Mouse (Mus musculus) stomach, postnatal 0 days (tissue): ENCODE measurements around the gene Elmod3. TPM values are rescaled to one million over a fixed set of nuclear protein-coding genes. Genes with fewer than 3 reads are reported as not detected.

Experiments
- ATAC-seq: fragments of 200-750 bp; cut with Nextera tagmentation; 2 replicates; pipeline ENCODE4 v1.8.0; 2017; ENCODE audit not compliant: low FRiP score, low TSS enrichment
- DNase-seq: peaks from one replicate; pipeline ENCODE4 v3.0.0-alpha.2; 2016; ENCODE audit warnings: low spot score
- H3K27ac ChIP-seq: fragments of 300-500 bp; sonication (generic); replicated peaks from 2 replicates; pipeline ENCODE4 v1.5.1; 2014; ENCODE audit warnings: mild to moderate bottlenecking, control low read depth
- H3K27me3 ChIP-seq: fragments of 300-500 bp; sonication (generic); 2 replicates; pipeline ENCODE4 v1.6.1; 2014; ENCODE audit warnings: low read length; ENCODE audit not compliant: control insufficient read depth, insufficient read depth
- H3K36me3 ChIP-seq: fragments of 300-500 bp; sonication (generic); 2 replicates; pipeline ENCODE4 v1.6.1; 2014; ENCODE audit warnings: low read length, mixed read lengths; ENCODE audit not compliant: control insufficient read depth, insufficient read depth
- H3K4me1 ChIP-seq: fragments of 300-500 bp; sonication (generic); replicated peaks from 2 replicates; pipeline ENCODE4 v1.6.1; 2014; ENCODE audit warnings: antibody characterized with exemption; ENCODE audit not compliant: control insufficient read depth, insufficient read depth
- H3K4me2 ChIP-seq: fragments of 300-500 bp; sonication (generic); replicated peaks from 2 replicates; pipeline ENCODE4 v1.6.1; 2014; ENCODE audit warnings: low read depth, mild to moderate bottlenecking, control low read depth, moderate library complexity
- H3K4me3 ChIP-seq: fragments of 300-500 bp; sonication (generic); 2 replicates; pipeline ENCODE4 v1.5.1; 2014; ENCODE audit warnings: low read depth, low read length, control low read depth
- H3K9ac ChIP-seq: fragments of 300-500 bp; sonication (generic); 2 replicates; pipeline ENCODE4 v1.6.1; 2014; ENCODE audit warnings: mild to moderate bottlenecking, low read length, control low read depth, mixed read lengths
- H3K9me3 ChIP-seq: fragments of 300-500 bp; sonication (generic); 2 replicates; pipeline ENCODE4 v1.6.1; 2016; ENCODE audit warnings: low read length; ENCODE audit not compliant: control insufficient read depth
- CTCF ChIP-seq: IDR thresholded peaks from 2 replicates; pipeline ENCODE4 v1.5.1; 2016; ENCODE audit warnings: antibody characterized with exemption, low read depth, mild to moderate bottlenecking, moderate library complexity
- EP300 ChIP-seq: optimal IDR thresholded peaks from 2 replicates; pipeline ENCODE3; 2016; ENCODE audit warnings: antibody characterized with exemption
- WGBS: fragments of 180-500 bp; shearing (Covaris S2); extraction: QIAGEN DNeasy Blood & Tissue Kit; methylation state at CpG from one replicate; pipeline ENCODE4 v1.1.7; 2014; 5-methylcytosine and 5-hydroxymethylcytosine counted together
- polyA plus RNA-seq: library from polyadenylated mRNA; unstranded; fragments of >200 nt; fragmentation: Nextera tagmentation; extraction: Ambion mirVana; gene quantifications from 2 replicates; pipeline ENCODE4 v1.2.1, GENCODE M21; 2015

Gene Elmod3
- polyA plus RNA-seq, 1 experiment from 2014 or later: 13.3 TPM

- 0 out of 2 replicates have a peak, but pooled peaks cover 4% of the 10 kb centered on the region for H3K4me1 ChIP-seq
- H3K9ac ChIP-seq: peak overlapping the region; percentile 68
- ATAC-seq (peak; percentile 32), DNase-seq (no peak)
- H3K9me3 ChIP-seq: no peaks in the 10 kb centered on the region
- H3K27ac ChIP-seq: peak overlapping the region; percentile 94
- peak overlapping the region; percentile 68 for H3K4me2 ChIP-seq
- no peaks in the 10 kb centered on the region for H3K27me3 ChIP-seq
- H3K36me3 ChIP-seq: 0 out of 2 replicates have a peak, but pooled peaks cover 3% of the 10 kb centered on the region
- 26% methylated on average over 12 of the region's 12 CpGs for WGBS
- H3K4me3 ChIP-seq: peak overlapping the region; percentile 68
- no peak for TF ChIP-seq EP300
- TF ChIP-seq CTCF: no peak
Observed at GRCm38 (mm10) chr6:72598791-72599557, 761 bp upstream of the Elmod3 start.

DNA sequence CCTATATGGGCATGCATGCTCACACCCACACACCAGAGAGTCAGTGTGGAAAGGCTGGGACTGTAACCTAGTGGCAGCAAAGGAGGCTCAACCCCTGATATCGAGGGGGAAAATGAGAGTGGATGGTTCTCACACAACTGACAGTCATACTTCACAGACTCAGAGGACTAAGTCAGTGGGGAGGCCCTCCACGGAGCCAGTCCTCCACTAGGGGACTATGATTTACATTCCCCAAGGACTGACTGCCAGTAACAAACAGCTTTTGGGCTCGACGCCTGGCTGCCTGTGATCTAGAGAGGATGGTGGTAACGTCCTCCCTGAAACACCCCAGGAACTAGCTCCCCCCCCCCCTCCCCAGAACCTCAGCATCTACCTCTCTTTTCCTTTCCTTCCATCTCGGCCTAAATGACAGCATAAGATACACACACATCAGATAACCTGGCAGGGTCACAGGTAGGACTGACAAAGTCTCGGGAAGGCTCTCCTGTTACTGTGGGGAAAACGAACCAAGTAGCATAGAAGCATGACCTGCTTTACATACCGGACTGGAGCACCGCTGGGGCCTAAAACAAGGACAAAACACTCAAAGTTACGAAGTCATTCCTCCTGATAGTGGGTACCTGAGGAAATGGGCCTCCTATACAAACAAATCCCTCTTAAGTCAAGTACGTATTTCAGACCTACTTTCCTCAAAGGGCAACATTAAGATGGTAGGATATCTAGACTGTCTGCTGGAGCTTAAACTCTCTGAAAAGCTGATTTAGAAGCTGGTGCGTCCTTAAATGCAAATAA is 934 bp downstream of the Elmod3 start:
- Histone ChIP-seq H3K27me3 (no peaks in the 10 kb centered on the region), H3K4me1 (0 out of 2 replicates have a peak, but pooled peaks cover 4% of the 10 kb centered on the region), H3K4me3 (peak overlapping the region; percentile 68), H3K27ac (peak overlapping the region; percentile 94), H3K9ac (peak overlapping the region; percentile 75), H3K4me2 (peak overlapping the region; percentile 68), H3K36me3 (no peaks in the 10 kb centered on the region), H3K9me3 (no peaks in the 10 kb centered on the region)
- WGBS: 17% methylated on average over 13 of the region's 13 CpGs
- ATAC-seq (no peak), DNase-seq (peak; percentile 28)
- TF ChIP-seq EP300 (no peak), CTCF (peak; percentile 46)

- Histone ChIP-seq H3K4me1 (0 out of 2 replicates have a peak, but pooled peaks cover 2% of the 10 kb centered on the region), H3K4me3 (no peak overlapping the region), H3K36me3 (no peaks in the 10 kb centered on the region), H3K27ac (no peak overlapping the region), H3K27me3 (no peaks in the 10 kb centered on the region), H3K9ac (no peak overlapping the region), H3K9me3 (no peaks in the 10 kb centered on the region), H3K4me2 (no peak overlapping the region)
- WGBS: 52% methylated on average over 5 of the region's 5 CpGs
- ATAC-seq (no peak), DNase-seq (no peak)
- no peak for TF ChIP-seq CTCF
- TF ChIP-seq EP300: no peak
Observed at GRCm38 (mm10) chr6:72593914-72594313, 4.3 kb downstream of the Elmod3 start.

DNA sequence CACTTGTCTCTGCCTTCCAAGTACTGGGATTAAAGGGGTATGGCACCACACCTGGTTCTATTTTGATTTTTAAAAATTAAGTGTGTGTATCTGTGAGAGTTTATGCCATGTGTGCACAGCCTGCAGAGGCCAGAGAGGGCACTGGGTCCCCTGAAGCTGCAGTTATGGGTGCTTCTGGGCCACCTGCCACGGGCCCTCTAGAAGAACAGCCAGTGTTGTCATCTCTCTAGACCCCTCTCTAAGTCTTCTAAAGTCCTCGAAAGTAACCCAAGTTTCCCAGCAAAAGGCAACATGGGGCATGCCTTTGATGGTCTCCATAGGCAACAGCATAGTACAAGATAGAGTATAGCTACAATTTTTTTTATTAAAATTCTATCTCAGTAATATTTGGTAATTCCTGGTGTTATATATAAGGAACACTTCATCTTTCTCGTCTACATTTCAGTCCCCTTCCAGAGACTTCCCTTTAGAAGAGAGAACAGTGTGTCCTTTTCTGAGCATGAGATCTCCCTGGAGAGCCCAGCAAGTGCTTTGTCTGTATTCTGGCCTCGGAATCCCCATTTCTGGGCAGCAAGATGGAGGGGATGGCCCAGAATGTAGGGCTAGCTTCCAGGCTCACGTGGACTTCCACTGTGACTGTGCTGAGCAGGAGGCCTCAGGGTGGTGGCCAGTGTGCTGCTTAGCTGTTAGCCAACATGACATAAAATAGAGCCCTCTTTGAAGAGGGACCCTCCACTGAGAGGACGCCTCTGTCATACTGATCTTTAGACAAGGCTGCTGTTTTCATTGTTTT is 5.0 kb downstream of the Elmod3 start:
- Histone ChIP-seq H3K9ac (no peak overlapping the region), H3K27ac (no peak overlapping the region), H3K9me3 (no peaks in the 10 kb centered on the region), H3K27me3 (no peaks in the 10 kb centered on the region), H3K4me2 (no peak overlapping the region), H3K4me3 (no peak overlapping the region), H3K4me1 (0 out of 2 replicates have a peak, but pooled peaks cover 2% of the 10 kb centered on the region), H3K36me3 (no peaks in the 10 kb centered on the region)
- TF ChIP-seq EP300: no peak
- TF ChIP-seq CTCF: no peak
- DNase-seq (no peak), ATAC-seq (no peak)
- 81% methylated on average over 6 of the region's 6 CpGs for WGBS

DNA sequence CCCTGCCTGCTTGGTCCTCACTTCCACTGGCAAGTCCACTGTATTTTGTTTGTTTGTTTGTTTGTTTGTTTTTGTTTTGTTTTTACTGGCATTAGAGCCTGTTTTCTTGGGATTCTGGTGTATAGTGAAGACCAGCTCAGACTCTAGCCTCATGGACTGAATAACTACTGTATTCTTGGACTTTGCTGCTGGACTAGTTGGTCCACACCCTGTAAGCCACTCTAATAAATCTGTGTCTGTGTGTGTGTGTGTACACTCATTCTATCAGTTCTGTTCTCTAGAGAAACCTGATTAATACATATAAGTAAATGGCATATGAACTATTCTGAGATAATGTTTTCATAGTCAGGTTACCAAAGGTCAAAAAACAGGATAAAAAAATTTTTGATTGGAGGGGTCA is 8.1 kb downstream of the Elmod3 start:
- Histone ChIP-seq H3K27me3 (no peaks in the 10 kb centered on the region), H3K27ac (no peak overlapping the region), H3K9ac (no peak overlapping the region), H3K4me3 (no peak overlapping the region), H3K4me1 (no peaks in the 10 kb centered on the region), H3K4me2 (no peak overlapping the region), H3K36me3 (no peaks in the 10 kb centered on the region; the same call in 1 of the 2 replicates), H3K9me3 (no peaks in the 10 kb centered on the region)
- ATAC-seq (peak; percentile 51; the same call in 1 of the 2 replicates), DNase-seq (no peak)
- TF ChIP-seq EP300 (no peak), CTCF (no peak)
